Mouse (Mus musculus) left cerebral cortex, adult 11 months (tissue): ENCODE results near the gene Zfp61.

Experiments
- DNase-seq: peaks from one replicate; pipeline ENCODE4 v3.0.0; 2022; ENCODE audit warnings: low spot score

Gene Zfp61

GRCm38 (mm10) chr7:24260000-24260312 is 41.1 kb downstream of the Zfp61 start:
- no peak for DNase-seq

- no peak for DNase-seq
Observed at GRCm38 (mm10) chr7:24259306-24259999, 41.6 kb downstream of the Zfp61 start.

GRCm38 (mm10) chr7:24254633-24255474 is 46.2 kb downstream of the Zfp61 start, which contains the start of gene Zfp108:
Zfp108 (plus strand) TSS chr7:24254794.
- peak; percentile 85 for DNase-seq

GRCm38 (mm10) chr7:24253779-24254615 is 47.0 kb downstream of the Zfp61 start:
- no peak for DNase-seq
